Mouse (Mus musculus): ENCODE data around the gene Cdh4.

- TF ChIP-seq POLR2A (IDR thresholded peaks at IDR 0.05; ENCODE audit: insufficient read length, low read depth) = no peak
- TF ChIP-seq USF1 (IDR thresholded peaks at IDR 0.05; ENCODE audit: low read depth) = no peak
- TF ChIP-seq TCF3 (IDR thresholded peaks at IDR 0.05; ENCODE audit: insufficient read length, low read depth) = no peak
- TF ChIP-seq POLR2AphosphoS2 (IDR thresholded peaks at IDR 0.05; ENCODE audit: insufficient read length, low read depth) = no peak
- TF ChIP-seq CEBPB (IDR thresholded peaks at IDR 0.05; ENCODE audit: insufficient read depth, poor library complexity, severe bottlenecking) = no peak
- no peak for TF ChIP-seq E2F4 (IDR thresholded peaks at IDR 0.05; ENCODE audit: insufficient read depth)
Observed at GRCm38 (mm10) chr2:179649370-179649769, 207.1 kb downstream of the Cdh4 start.

All from myocyte (in vitro differentiated cells).